Comparison of ENCODE assay signal across 9 mouse cellular contexts in genomic region chr4:95507141-95507945, GRCm38 (mm10). TPM values are rescaled to one million over a fixed set of nuclear protein-coding genes. Genes with fewer than 3 reads are reported as not detected.
DNase-seq lines count a peak whose midpoint lies in the region; ATAC-seq and TF ChIP-seq lines count a peak whose summit lies in the region.
"Had no signal": no experiment of that assay in that cellular context is flagged by ENCODE, and none has a peak within 500 bp of the region (broad histone marks: within the 10 kb centered on the region; RNA-seq: fewer than 3 reads in every experiment).

No protein-coding gene starts in this region.

- intact Hi-C loops in heart, postnatal 25 days (cut with DNase I), result no loop called here

- H3K36me3 ChIP-seq in lung, embryonic 14.5 days (ENCODE audit: insufficient read depth), result no peaks in the 10 kb centered on the region
- H3K36me3 ChIP-seq in kidney, embryonic 14.5 days (ENCODE audit: control insufficient read depth, insufficient read depth, low read length), result no peaks in the 10 kb centered on the region
- no peaks in the 10 kb centered on the region for H3K36me3 ChIP-seq in midbrain, postnatal 0 days (ENCODE audit: insufficient read depth, low read length)

- 0 out of 2 replicates have a peak overlapping the region, but pooled peaks have one; percentile 3 for H3K27ac ChIP-seq in lung, embryonic 14.5 days (ENCODE audit: low read depth)
- no peak overlapping the region for H3K27ac ChIP-seq in kidney, embryonic 14.5 days (ENCODE audit: low read depth, low read length)
- H3K27ac ChIP-seq in midbrain, postnatal 0 days (ENCODE audit: low read depth, low read length), result no peak overlapping the region

- H3K4me3 ChIP-seq in lung, embryonic 14.5 days (ENCODE audit: low read depth, low read length), result no peak overlapping the region
- no peak overlapping the region for H3K4me3 ChIP-seq in kidney, embryonic 14.5 days (ENCODE audit: low read length)
- H3K4me3 ChIP-seq in midbrain, postnatal 0 days (ENCODE audit: low read depth, low read length), result no peak overlapping the region

- no peak overlapping the region for H3K9ac ChIP-seq in lung, embryonic 14.5 days
- H3K9ac ChIP-seq in kidney, embryonic 14.5 days (ENCODE audit: low read depth, low read length), result no peak overlapping the region
- no peak overlapping the region for H3K9ac ChIP-seq in midbrain, postnatal 0 days (replicated peaks; ENCODE audit: low read length, poor library complexity, severe bottlenecking)

- H3K27me3 ChIP-seq in lung, embryonic 14.5 days (ENCODE audit: insufficient read depth, low read length), result no peaks in the 10 kb centered on the region
- H3K27me3 ChIP-seq in kidney, embryonic 14.5 days (ENCODE audit: control insufficient read depth, insufficient read depth, low read length), result no peaks in the 10 kb centered on the region
- no peaks in the 10 kb centered on the region for H3K27me3 ChIP-seq in midbrain, postnatal 0 days (ENCODE audit: insufficient read depth, low read length)

- ATAC-seq in lung, embryonic 14.5 days (ENCODE audit: insufficient read depth), result peak; percentile 63
- peak; percentile 73 for ATAC-seq in common myeloid progenitor, adult 5-6 weeks (replicated peaks; ENCODE audit: low read depth, poor library complexity, severe bottlenecking)
- ATAC-seq in kidney, embryonic 14.5 days (ENCODE audit: low FRiP score, low TSS enrichment), result peak; percentile 90
- peak; percentile 69 for ATAC-seq in midbrain, postnatal 0 days (ENCODE audit: low FRiP score)
- no peak for ATAC-seq in inflammation-experienced regulatory T-cells, adult 6 months

- peak; percentile 56 for DNase-seq in lung, embryonic 14.5 days
- no peak for DNase-seq in lung, postnatal 14 days
- DNase-seq in midbrain, postnatal 0 days (ENCODE audit: low spot score), result peak; percentile 59
- DNase-seq in heart, postnatal 25 days (ENCODE audit: low spot score), result no peak
- no peak for DNase-seq in thymus, postnatal 4 days

- no peak for TF ChIP-seq CTCF in lung, embryonic 14.5 days (IDR thresholded peaks at IDR 0.05; ENCODE audit: low read depth)
- no peak for TF ChIP-seq CTCF in midbrain, postnatal 0 days (IDR thresholded peaks at IDR 0.05)

- WGBS in lung, embryonic 14.5 days, result 61% methylated on average over 7 of the region's 7 CpGs
- 39% methylated on average over 7 of the region's 7 CpGs for WGBS in kidney, embryonic 14.5 days
- 56% methylated on average over 7 of the region's 7 CpGs for WGBS in midbrain, postnatal 0 days

- H3K4me1 ChIP-seq in lung, embryonic 14.5 days (ENCODE audit: insufficient read depth), result no peaks in the 10 kb centered on the region
- peaks cover 3% of the 10 kb centered on the region; the same call in 1 of the 2 replicates for H3K4me1 ChIP-seq in kidney, embryonic 14.5 days (ENCODE audit: control insufficient read depth, insufficient read depth, low read length)
- no peaks in the 10 kb centered on the region for H3K4me1 ChIP-seq in midbrain, postnatal 0 days (ENCODE audit: insufficient read depth, low read length)

- H3K9me3 ChIP-seq in lung, embryonic 14.5 days (ENCODE audit: low read depth, low read length), result no peaks in the 10 kb centered on the region
- no peaks in the 10 kb centered on the region for H3K9me3 ChIP-seq in kidney, embryonic 14.5 days (ENCODE audit: control insufficient read depth, low read length)
- no peaks in the 10 kb centered on the region for H3K9me3 ChIP-seq in midbrain, postnatal 0 days (ENCODE audit: low read length)

- H3K4me2 ChIP-seq in lung, embryonic 14.5 days, result no peak overlapping the region
- no peak overlapping the region for H3K4me2 ChIP-seq in kidney, embryonic 14.5 days (replicated peaks; ENCODE audit: low read depth, low read length)
- no peak overlapping the region for H3K4me2 ChIP-seq in midbrain, postnatal 0 days (ENCODE audit: low read depth, low read length, poor library complexity, severe bottlenecking)

RNA-seq across cellular contexts. Expression of gene Fggy, which starts 50.0 kb away (rescaled TPM):
- polyA plus RNA-seq in lung, embryonic 14.5 days (2014; fragmentation: Nextera tagmentation; extraction: Ambion mirVana), result 9.3 and 9.8 TPM in 2 replicates
- 10.9 and 14.5 TPM in 2 replicates for total RNA-seq in common myeloid progenitor, adult 5-6 weeks (2017)
- polyA plus RNA-seq in kidney, embryonic 14.5 days (2014; fragmentation: Nextera tagmentation; extraction: Ambion mirVana), result 18.3 and 18.6 TPM in 2 replicates
- 6.2 and 9.1 TPM in 2 replicates for total RNA-seq in midbrain, postnatal 0 days (2014; rRNA removed)
- polyA plus RNA-seq in midbrain, postnatal 0 days (2015; fragmentation: Nextera tagmentation; extraction: Ambion mirVana), result 5.8 TPM in 2 replicates
- 1 to 10 TPM; 4.6 to 7.8 TPM for total RNA-seq in heart, postnatal 25 days (2021)
- 1 to 10 TPM in 2 of 3 experiments, under 1 TPM in 1; 0.96 to 6.5 (median 3.8) TPM for polyA plus RNA-seq in inflammation-experienced regulatory T-cells, adult 6 months (2017; shearing (Covaris generic))
- total RNA-seq: MEL had no signal

Comparison
In these comparisons a context has a peak if more than half of its experiments do, and no peak if none do; other contexts are left out.
1. DNase-seq: peak in lung, embryonic 14.5 days (single experiment) and midbrain, postnatal 0 days (single experiment); none in lung, postnatal 14 days (single experiment), heart, postnatal 25 days (single experiment) and thymus, postnatal 4 days (single experiment).